Mouse (Mus musculus): ENCODE data around the gene Ptpn14.

Ptpn14 gene

DNA sequence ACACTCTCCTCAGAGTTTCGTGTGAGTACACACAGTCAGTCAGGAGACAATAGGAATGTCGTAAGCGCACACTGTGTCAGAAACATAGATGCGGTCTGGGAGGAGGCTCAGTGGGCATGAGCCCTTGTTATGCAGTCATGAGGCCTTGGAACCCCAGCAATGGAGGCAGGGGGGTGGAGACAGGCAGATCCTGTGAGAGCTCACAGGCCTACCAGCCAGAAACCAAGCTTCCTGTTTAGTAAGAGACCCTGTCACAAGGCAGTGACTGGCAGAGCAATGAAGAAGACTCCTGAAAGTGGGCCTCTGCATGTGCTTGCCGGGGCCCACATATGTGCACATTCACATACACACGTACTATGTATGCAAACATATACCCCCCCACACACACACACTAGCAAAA lies 79.9 kb downstream of the Ptpn14 start:
- DNase-seq (ENCODE audit: low spot score in 2 of 2) = no peak

- DNase-seq (ENCODE audit: low spot score in 2 of 2) = no peak
These were observed 80.4 kb downstream of the Ptpn14 start for GRCm38 (mm10) chr1:189808453-189808852.

DNA sequence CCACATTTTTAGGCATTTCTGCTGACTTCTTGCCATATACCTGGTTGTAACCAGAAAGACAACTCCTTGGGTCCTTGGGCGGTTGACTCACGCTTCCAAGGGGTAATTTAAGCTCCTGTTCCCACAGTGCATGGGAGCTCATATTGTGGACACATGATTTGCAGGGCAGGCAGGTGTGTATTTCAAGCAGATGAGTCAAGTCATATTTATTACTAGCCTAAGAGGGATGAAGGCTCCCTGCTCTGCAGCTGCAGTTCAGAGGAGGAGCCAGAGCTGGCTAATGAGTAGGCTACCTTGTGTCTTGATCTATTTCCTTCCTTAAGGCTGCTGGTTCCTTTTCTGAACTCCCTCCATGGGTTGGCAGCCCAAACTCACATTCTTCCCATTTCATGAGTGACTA lies 83.7 kb downstream of the Ptpn14 start:
- DNase-seq (ENCODE audit: low spot score in 2 of 2) = no peak

GRCm38 (mm10) chr1:189814385-189814784 lies 86.3 kb downstream of the Ptpn14 start:
- peak in 1 of 2 experiments; percentile 22 for DNase-seq (ENCODE audit: low spot score in 2 of 2)

DNA sequence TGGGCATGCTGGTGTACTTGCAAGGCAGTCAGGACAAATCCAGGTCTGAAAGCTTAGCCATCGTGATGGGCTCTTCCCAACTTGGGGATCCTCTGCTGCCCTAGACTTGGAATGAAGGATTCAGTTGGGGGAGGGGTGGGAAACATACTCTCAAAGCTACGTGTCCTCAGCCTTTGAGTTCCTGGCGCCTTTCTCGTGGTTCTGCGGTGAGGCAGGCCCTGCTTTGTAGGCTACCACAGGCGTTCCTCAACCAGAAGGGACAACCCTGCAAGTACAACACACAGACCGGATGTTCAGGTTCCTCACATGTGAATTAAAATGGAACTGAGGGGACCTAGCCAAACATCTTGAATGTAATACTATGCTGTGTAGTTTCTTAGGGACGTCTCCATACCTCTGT lies 89.0 kb downstream of the Ptpn14 start:
- DNase-seq (ENCODE audit: low spot score in 2 of 2) = no peak

DNA sequence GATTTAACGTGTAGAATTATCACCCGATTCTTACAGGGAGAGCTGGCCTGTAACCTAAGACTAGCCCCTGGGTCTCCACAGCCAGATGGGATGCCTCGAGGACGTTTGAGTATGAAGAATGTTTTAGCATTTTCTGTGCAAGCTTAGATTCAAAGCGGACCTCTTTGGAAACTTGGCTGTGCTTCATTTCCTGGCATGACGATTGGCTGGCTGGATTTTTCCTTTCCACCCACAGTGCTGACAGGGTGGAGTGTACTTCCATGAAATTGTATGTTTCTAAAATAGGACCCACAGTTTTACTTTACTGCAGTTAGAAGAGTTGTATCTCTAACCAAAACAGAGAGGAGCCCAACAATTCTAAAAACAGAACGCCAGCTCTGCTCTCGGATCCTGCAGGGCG lies 89.7 kb downstream of the Ptpn14 start:
- no peak for DNase-seq (ENCODE audit: low spot score in 2 of 2)

DNA sequence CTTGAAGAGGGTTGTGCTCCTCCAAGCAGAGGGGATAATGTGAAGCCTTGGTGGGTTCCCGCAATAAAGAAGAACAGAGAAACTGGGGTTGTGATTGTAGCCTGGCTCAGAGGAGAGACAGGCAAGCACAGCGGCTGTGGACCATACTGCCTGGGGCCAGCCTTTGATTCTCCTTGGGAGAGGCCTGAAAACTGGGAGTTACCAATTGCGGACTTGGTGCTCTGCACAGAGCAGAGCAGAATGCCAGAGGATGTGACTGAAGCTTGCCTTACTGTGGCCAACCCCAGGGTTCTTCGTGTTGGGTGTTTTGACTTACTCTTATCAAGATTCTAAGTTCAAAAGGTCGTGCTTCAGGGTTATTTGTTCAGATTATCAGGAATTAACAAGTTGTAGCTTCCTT lies 92.0 kb downstream of the Ptpn14 start:
- DNase-seq (ENCODE audit: low spot score in 2 of 2) = no peak

GRCm38 (mm10) chr1:189824436-189824835 lies 96.4 kb downstream of the Ptpn14 start:
- no peak for DNase-seq (ENCODE audit: low spot score in 2 of 2)

GRCm38 (mm10) chr1:189830391-189830790 lies 102.3 kb downstream of the Ptpn14 start:
- DNase-seq (ENCODE audit: low spot score in 2 of 2) = no peak

DNA sequence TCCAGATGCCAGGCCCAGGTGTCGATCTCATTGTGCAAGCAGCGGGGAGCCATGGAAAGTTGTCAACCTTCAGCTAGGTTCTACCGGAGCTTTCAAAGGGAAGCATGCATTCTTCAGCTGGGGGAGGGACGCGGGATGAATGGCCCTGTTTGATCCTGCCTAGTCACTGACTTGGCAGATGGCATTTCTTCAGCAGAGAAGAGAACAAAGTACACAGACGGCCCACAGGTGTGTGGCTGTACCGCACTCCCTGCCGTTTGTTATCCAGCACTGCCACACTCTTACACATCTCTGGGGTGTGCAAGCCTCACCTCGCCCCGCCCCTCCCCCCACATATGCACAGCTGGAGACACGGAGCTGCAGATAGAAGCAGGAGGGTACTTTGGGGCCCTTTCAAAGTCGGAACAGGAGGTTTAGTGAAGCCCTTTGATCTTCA lies 102.7 kb downstream of the Ptpn14 start:
- no peak for DNase-seq (ENCODE audit: low spot score in 2 of 2)

GRCm38 (mm10) chr1:189833351-189833750 lies 105.3 kb downstream of the Ptpn14 start:
- DNase-seq (ENCODE audit: low spot score in 2 of 2) = no peak

DNA sequence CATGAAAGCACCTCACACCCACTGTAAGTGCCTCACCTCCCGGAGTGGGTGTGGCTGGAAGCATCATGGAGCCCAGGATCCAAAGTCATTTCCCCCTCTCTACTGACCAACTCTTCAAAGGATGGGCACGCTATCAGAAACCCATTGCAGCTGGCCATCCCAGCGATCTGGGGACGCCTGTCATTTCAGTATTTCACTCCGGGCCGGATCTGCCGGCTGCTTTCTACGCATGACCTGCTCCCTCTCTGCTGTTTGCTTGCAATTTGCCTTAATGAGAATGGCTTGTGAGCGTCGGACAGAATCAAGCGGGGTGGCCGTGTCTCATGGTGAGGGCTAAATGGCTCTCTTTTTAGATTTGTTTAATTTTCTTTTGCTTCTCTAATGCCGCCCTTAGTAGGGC lies 106.1 kb downstream of the Ptpn14 start:
- no peak for DNase-seq (ENCODE audit: low spot score in 2 of 2)

GRCm38 (mm10) chr1:189846319-189846718 lies 118.3 kb downstream of the Ptpn14 start:
- DNase-seq (ENCODE audit: low spot score in 2 of 2) = no peak

DNA sequence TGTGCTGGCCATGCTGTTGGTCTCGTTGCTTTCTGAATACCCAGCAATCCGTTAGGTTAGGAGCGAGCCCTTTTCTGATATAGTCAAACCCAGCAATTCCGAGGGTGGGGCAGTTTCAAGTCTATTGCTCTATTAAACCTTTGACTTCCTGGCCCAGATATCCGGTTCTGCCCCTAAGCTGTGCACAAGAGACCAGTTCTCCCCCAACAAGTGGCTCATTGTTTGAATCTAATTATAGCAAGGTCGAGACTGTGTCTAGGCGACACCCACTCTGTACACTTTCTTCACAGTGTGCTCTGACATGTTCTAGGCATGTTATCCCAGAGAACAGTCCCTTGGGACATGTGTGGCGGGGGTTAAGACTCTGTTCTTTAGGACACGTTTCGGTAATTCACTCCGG lies 121.5 kb downstream of the Ptpn14 start:
- DNase-seq (ENCODE audit: low spot score in 2 of 2) = no peak

DNA sequence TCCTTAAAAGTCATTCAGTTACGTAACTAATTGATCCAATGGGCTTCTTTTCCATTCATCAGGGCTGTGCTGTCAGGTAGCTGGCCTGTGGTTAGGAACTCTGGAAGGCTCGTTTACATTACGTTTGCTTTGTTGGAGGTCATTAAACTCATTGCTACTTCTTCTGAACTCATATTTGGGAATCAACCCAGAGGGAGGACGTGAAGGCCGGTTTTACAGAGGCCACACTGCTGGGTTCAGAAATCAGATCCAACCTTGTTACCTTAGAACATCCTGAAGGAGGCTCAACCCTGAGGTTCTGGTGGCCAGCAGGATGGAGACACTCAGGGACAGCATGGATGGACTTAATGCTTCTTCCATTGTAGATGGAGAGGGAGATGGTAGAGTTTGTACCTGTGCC lies 124.0 kb downstream of the Ptpn14 start:
- DNase-seq (ENCODE audit: low spot score in 2 of 2) = no peak

DNA sequence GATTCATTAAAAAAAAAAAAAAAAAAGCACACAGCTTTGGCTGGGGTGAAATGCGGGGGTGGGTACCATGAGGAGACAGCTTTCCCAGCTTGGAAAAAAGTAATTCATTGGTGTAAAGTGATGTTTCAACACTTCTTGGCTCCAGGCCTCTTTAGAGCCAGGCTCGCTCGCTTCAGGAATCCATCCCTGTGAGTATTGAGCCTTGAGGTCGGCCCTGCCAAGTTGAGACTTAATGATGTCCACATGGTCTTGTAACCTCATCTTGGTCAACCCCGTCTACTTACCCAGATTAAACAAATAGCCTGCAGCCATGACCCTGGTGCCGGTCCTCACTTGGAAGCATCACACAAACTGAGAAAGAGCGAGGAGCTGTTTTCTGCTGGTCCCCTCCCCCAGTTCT lies 124.4 kb downstream of the Ptpn14 start:
- no peak for DNase-seq (ENCODE audit: low spot score in 2 of 2)

- peak in 1 of 2 experiments; percentile 24 for DNase-seq (ENCODE audit: low spot score in 2 of 2)
These were observed 126.6 kb downstream of the Ptpn14 start for GRCm38 (mm10) chr1:189854646-189855045.

DNA sequence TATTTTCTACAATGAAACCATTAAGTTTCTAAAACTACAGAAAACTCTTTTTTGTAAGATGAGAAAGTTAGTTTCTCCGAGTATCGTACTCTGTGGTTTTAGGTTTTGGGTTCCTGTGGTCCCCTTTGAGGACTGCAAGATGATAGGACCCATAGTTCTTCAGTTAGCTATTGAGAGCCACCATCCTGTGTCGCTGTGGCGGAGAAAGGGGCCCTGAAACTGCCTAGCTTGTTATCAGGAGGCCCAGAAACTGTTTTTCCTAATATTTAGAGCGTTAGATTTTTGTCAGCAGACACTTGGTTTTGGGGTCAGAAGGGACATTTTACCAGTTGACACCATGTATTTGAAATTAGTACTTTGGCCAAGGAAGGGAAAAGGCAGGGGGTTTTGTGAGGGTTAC lies 127.7 kb downstream of the Ptpn14 start:
- no peak for DNase-seq (ENCODE audit: low spot score in 2 of 2)

- DNase-seq (ENCODE audit: low spot score in 2 of 2) = no peak
These were observed 130.3 kb downstream of the Ptpn14 start for GRCm38 (mm10) chr1:189858377-189858776.

GRCm38 (mm10) chr1:189860112-189860941 lies 132.3 kb downstream of the Ptpn14 start:
- DNase-seq (ENCODE audit: low spot score in 2 of 2) = no peak

DNA sequence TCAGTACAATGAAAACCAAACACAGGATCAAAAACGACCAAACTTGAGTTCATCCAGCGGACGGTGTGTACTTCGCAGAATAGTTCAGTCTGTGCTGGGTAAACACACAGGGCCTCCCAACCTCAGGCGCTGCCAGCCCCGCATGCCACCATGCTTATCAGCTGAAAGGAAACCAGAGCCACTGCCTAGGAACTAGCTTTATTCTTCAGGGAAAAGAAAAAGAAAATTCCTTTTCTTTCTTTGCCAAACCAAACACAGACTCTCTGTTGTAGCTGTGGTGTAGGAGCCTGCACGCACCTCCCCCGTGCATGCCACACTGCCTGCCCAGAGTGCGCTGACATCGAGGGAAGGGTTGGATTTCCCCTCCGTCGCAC lies 132.9 kb downstream of the Ptpn14 start:
- no peak for DNase-seq (ENCODE audit: low spot score in 2 of 2)

- DNase-seq (ENCODE audit: low spot score in 2 of 2) = no peak
These were observed 135.7 kb downstream of the Ptpn14 start for GRCm38 (mm10) chr1:189863727-189864126.

DNA sequence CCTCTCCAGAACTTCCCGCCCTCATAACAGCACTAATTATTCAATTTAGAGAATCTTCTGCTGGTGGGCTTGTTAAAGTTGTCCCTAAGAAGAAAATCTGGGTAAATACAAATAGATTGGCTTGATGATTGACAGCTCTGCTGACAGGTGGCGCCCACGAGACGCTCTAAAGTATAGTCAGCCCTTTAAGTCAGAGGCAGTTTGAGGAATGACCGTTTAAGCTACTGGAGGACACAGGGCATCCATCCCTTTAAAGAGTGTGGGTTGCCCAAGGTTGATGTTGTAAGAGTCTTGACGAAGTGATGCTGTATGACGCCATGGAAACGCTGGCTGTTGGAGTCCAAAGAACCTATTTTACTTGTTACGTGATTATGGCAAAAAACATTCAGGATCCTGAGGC lies 136.2 kb downstream of the Ptpn14 start:
- no peak for DNase-seq (ENCODE audit: low spot score in 2 of 2)
